8 mouse cellular contexts compared by ENCODE assay signal in genomic region chr13:100124423-100125257, GRCm38 (mm10). TPM values are rescaled to one million over a fixed set of nuclear protein-coding genes. Genes with fewer than 3 reads are reported as not detected.
DNase-seq lines count a peak whose midpoint lies in the region; ATAC-seq and TF ChIP-seq lines count a peak whose summit lies in the region.

TSS of gene Smn1 (plus strand) at chr13:100124852.

- no peaks in the 10 kb centered on the region for H3K4me1 ChIP-seq in ES-Bruce4 (ENCODE audit: control insufficient read depth, insufficient read depth, low read length)
- peaks cover 14% of the 10 kb centered on the region for H3K4me1 ChIP-seq in forebrain, embryonic 13.5 days
- H3K4me1 ChIP-seq in liver, postnatal 0 days (ENCODE audit: insufficient read depth) = peaks cover 11% of the 10 kb centered on the region
- H3K4me1 ChIP-seq in neural tube, embryonic 14.5 days (ENCODE audit: control insufficient read depth, insufficient read depth, low read length) = peaks cover 8% of the 10 kb centered on the region

- peak within 1 kb of the TSS; percentile 97 for H3K4me2 ChIP-seq in forebrain, embryonic 13.5 days
- H3K4me2 ChIP-seq in liver, postnatal 0 days (ENCODE audit: low read depth, low read length) = peak within 1 kb of the TSS; percentile 89
- H3K4me2 ChIP-seq in neural tube, embryonic 14.5 days (ENCODE audit: low read depth, low read length) = peak within 1 kb of the TSS; percentile 95

- 4% methylated on average over 42 of the region's 42 CpGs for WGBS in forebrain, embryonic 13.5 days
- WGBS in large intestine, adult 2 months = 3% methylated on average over 42 of the region's 42 CpGs
- 4% methylated on average over 42 of the region's 42 CpGs for WGBS in liver, postnatal 0 days (ENCODE audit: insufficient replicate concordance)
- WGBS in neural tube, embryonic 14.5 days = 5% methylated on average over 42 of the region's 42 CpGs

- no peak for TF ChIP-seq CTCF in ES-Bruce4 (IDR thresholded peaks at IDR 0.05; ENCODE audit: low read depth, low read length)
- no peak for TF ChIP-seq CTCF in liver, postnatal 0 days (IDR thresholded peaks at IDR 0.05; ENCODE audit: low read depth)

- ATAC-seq in cerebellum, adult (ENCODE audit: insufficient number of reproducible peaks, low FRiP score, low TSS enrichment) = peak; percentile 96
- ATAC-seq in forebrain, embryonic 13.5 days = peak; percentile 99
- peak; percentile 98 for ATAC-seq in liver, postnatal 0 days
- peak; percentile 99 for ATAC-seq in neural tube, embryonic 14.5 days (ENCODE audit: low read depth)

- no peak within 1 kb of the TSS for H3K27ac ChIP-seq in ES-Bruce4 (ENCODE audit: insufficient read depth, low read length)
- no peak within 1 kb of the TSS; the same call in 1 of the 2 replicates for H3K27ac ChIP-seq in forebrain, embryonic 13.5 days
- H3K27ac ChIP-seq in liver, postnatal 0 days (ENCODE audit: low read depth) = peak within 1 kb of the TSS; percentile 50; the same call in 1 of the 2 replicates
- H3K27ac ChIP-seq in neural tube, embryonic 14.5 days (ENCODE audit: low read depth, low read length) = no peak within 1 kb of the TSS; the same call in 1 of the 2 replicates

- H3K9ac ChIP-seq in ES-Bruce4 (ENCODE audit: low read depth, poor library complexity, severe bottlenecking) = peak within 1 kb of the TSS; percentile 83
- H3K9ac ChIP-seq in forebrain, embryonic 13.5 days = peak within 1 kb of the TSS; percentile 90
- H3K9ac ChIP-seq in liver, postnatal 0 days (replicated peaks) = peak within 1 kb of the TSS; percentile 89
- peak within 1 kb of the TSS; percentile 82 for H3K9ac ChIP-seq in neural tube, embryonic 14.5 days (replicated peaks; ENCODE audit: low read depth, low read length)

- peak; percentile 22 for TF ChIP-seq POLR2A in ES-Bruce4 (IDR thresholded peaks at IDR 0.05; ENCODE audit: insufficient read depth, low read length)

- DNase-seq in heart, postnatal 10 days = peak; percentile 94 to 96
- DNase-seq in large intestine, adult 2 months (ENCODE audit: low read depth, low spot score) = peak; percentile 93
- peak; percentile 90 for DNase-seq in liver, postnatal 0 days
- DNase-seq in testis, postnatal 10 days (ENCODE audit: low spot score) = peak; percentile 90

- peak within 1 kb of the TSS; percentile 94 for H3K4me3 ChIP-seq in ES-Bruce4 (ENCODE audit: low read depth, low read length)
- H3K4me3 ChIP-seq in forebrain, embryonic 13.5 days = peak within 1 kb of the TSS; percentile 94
- peak within 1 kb of the TSS; percentile 91 for H3K4me3 ChIP-seq in liver, postnatal 0 days (ENCODE audit: low read depth, low read length)
- peak within 1 kb of the TSS; percentile 96 for H3K4me3 ChIP-seq in neural tube, embryonic 14.5 days (ENCODE audit: low read depth, low read length)

- intact Hi-C loops in heart, postnatal 10 days (cut with DNase I) = loop anchor here (10.0 kb wide), 1 partner anchor 370 kb away; the partner anchor contains the start of gene Gtf2h2

- 0 out of 2 replicates have a peak, but pooled peaks have one; percentile 33 for TF ChIP-seq EP300 in ES-Bruce4 (IDR thresholded peaks at IDR 0.05; ENCODE audit: insufficient read depth, low read depth, low read length)
- TF ChIP-seq EP300 in liver, postnatal 0 days (IDR thresholded peaks at IDR 0.05; ENCODE audit: low read depth) = no peak

- H3K9me3 ChIP-seq in ES-Bruce4 (replicated peaks; ENCODE audit: control insufficient read depth, insufficient read depth, low read length, poor library complexity, severe bottlenecking) = no peaks in the 10 kb centered on the region
- H3K9me3 ChIP-seq in forebrain, embryonic 13.5 days (replicated peaks) = no peaks in the 10 kb centered on the region
- H3K9me3 ChIP-seq in liver, postnatal 0 days (ENCODE audit: low read length) = no peaks in the 10 kb centered on the region
- no peaks in the 10 kb centered on the region for H3K9me3 ChIP-seq in neural tube, embryonic 14.5 days (ENCODE audit: control insufficient read depth, low read length)

- H3K36me3 ChIP-seq in ES-Bruce4 (ENCODE audit: control insufficient read depth, insufficient read depth, low read length, poor library complexity, severe bottlenecking) = peaks cover 23% of the 10 kb centered on the region
- H3K36me3 ChIP-seq in forebrain, embryonic 13.5 days (ENCODE audit: poor library complexity, severe bottlenecking) = peaks cover 30% of the 10 kb centered on the region
- H3K36me3 ChIP-seq in liver, postnatal 0 days (replicated peaks; ENCODE audit: insufficient read depth, low read length) = peaks cover 26% of the 10 kb centered on the region
- peaks cover 14% of the 10 kb centered on the region for H3K36me3 ChIP-seq in neural tube, embryonic 14.5 days (ENCODE audit: control insufficient read depth, insufficient read depth, low read length)

- H3K27me3 ChIP-seq in ES-Bruce4 (ENCODE audit: control insufficient read depth, insufficient read depth, low read length, poor library complexity, severe bottlenecking) = no peaks in the 10 kb centered on the region
- no peaks in the 10 kb centered on the region for H3K27me3 ChIP-seq in forebrain, embryonic 13.5 days
- no peaks in the 10 kb centered on the region for H3K27me3 ChIP-seq in liver, postnatal 0 days (ENCODE audit: insufficient read depth, low read length)
- no peaks in the 10 kb centered on the region for H3K27me3 ChIP-seq in neural tube, embryonic 14.5 days (ENCODE audit: control insufficient read depth, insufficient read depth, low read length)

RNA-seq across cellular contexts. Expression of gene Smn1, which starts in this region (rescaled TPM):
- polyA plus RNA-seq in ES-Bruce4 (2011; ENCODE audit: insufficient read depth, insufficient read length, low read depth, missing spikeins) = 77.7 and 91.2 TPM in 2 replicates
- 50.4 and 57.9 TPM in 2 replicates for polyA plus RNA-seq in forebrain, embryonic 13.5 days (2015; fragmentation: Nextera tagmentation; extraction: Ambion mirVana)
- 10 to 100 TPM; 21.6 to 23.5 TPM for total RNA-seq in heart, postnatal 10 days (2021)
- polyA plus RNA-seq in large intestine, adult 2 months (2012; rRNA removed) = 13.4 and 13.9 TPM in 2 replicates
- 13.0 and 14.6 TPM in 2 replicates for polyA plus RNA-seq in liver, postnatal 0 days (2015; fragmentation: Nextera tagmentation; extraction: Ambion mirVana)
- 49.8 and 51.8 TPM in 2 replicates for polyA plus RNA-seq in neural tube, embryonic 14.5 days (2014; fragmentation: Nextera tagmentation; extraction: Ambion mirVana)
